Mouse (Mus musculus): ENCODE measurements around the gene Cyp4f18.

Gene Cyp4f18

GRCm38 (mm10) chr8:71950482-71951221 lies 58.8 kb downstream of the Cyp4f18 start, which contains the start of gene Zfp961:
Gene Zfp961 (plus strand): TSS chr8:71951038.
- H3K36me3 ChIP-seq (ENCODE audit: insufficient read depth, low read length), result peaks cover 30% of the 10 kb centered on the region
- H3K27me3 ChIP-seq (ENCODE audit: insufficient read depth, low read length), result 0 out of 2 replicates have a peak, but pooled peaks cover under 1% of the 10 kb centered on the region
- H3K4me1 ChIP-seq (replicated peaks; ENCODE audit: low read depth, low read length), result peaks cover 19% of the 10 kb centered on the region
- H3K9me3 ChIP-seq (ENCODE audit: low read length), result peaks cover 35% of the 10 kb centered on the region
- no peak for TF ChIP-seq POU5F1 (IDR thresholded peaks at IDR 0.05; ENCODE audit: borderline replicate concordance, low read length)
- TF ChIP-seq NANOG (IDR thresholded peaks at IDR 0.05; ENCODE audit: borderline replicate concordance, low read length), result no peak
- TF ChIP-seq CTCF (conservative IDR thresholded peaks at IDR 0.05; ENCODE audit: low read length), result no peak
- peak within 1 kb of the TSS; percentile 88 for H3K4me3 ChIP-seq (replicated peaks; ENCODE audit: low read length)

- peaks cover 16% of the 10 kb centered on the region for H3K9me3 ChIP-seq (ENCODE audit: low read length)
- peaks cover 16% of the 10 kb centered on the region for H3K27me3 ChIP-seq (ENCODE audit: insufficient read depth, low read length)
- peaks cover 19% of the 10 kb centered on the region for H3K4me1 ChIP-seq (replicated peaks; ENCODE audit: low read depth, low read length)
- H3K36me3 ChIP-seq (ENCODE audit: insufficient read depth, low read length), result peaks cover 12% of the 10 kb centered on the region
- TF ChIP-seq NANOG (IDR thresholded peaks at IDR 0.05; ENCODE audit: borderline replicate concordance, low read length) (no peak), CTCF (conservative IDR thresholded peaks at IDR 0.05; ENCODE audit: low read length) (no peak), POU5F1 (IDR thresholded peaks at IDR 0.05; ENCODE audit: borderline replicate concordance, low read length) (no peak)
- no peak overlapping the region for H3K4me3 ChIP-seq (replicated peaks; ENCODE audit: low read length)
Observed at GRCm38 (mm10) chr8:71948624-71949023, 60.8 kb downstream of the Cyp4f18 start.

GRCm38 (mm10) chr8:71941776-71942175 lies 67.7 kb downstream of the Cyp4f18 start:
- Histone ChIP-seq H3K4me3 (replicated peaks; ENCODE audit: low read length) (no peak overlapping the region), H3K27me3 (ENCODE audit: insufficient read depth, low read length) (peaks cover 19% of the 10 kb centered on the region)

GRCm38 (mm10) chr8:71940293-71941208 lies 68.9 kb downstream of the Cyp4f18 start:
- no peak for TF ChIP-seq POU5F1 (IDR thresholded peaks at IDR 0.05; ENCODE audit: borderline replicate concordance, low read length)
- TF ChIP-seq NANOG (IDR thresholded peaks at IDR 0.05; ENCODE audit: borderline replicate concordance, low read length), result no peak
- TF ChIP-seq CTCF (conservative IDR thresholded peaks at IDR 0.05; ENCODE audit: low read length), result no peak
- Histone ChIP-seq H3K9me3 (ENCODE audit: low read length) (peaks cover 16% of the 10 kb centered on the region), H3K4me3 (replicated peaks; ENCODE audit: low read length) (no peak overlapping the region), H3K27me3 (ENCODE audit: insufficient read depth, low read length) (peaks cover 17% of the 10 kb centered on the region), H3K4me1 (replicated peaks; ENCODE audit: low read depth, low read length) (no peaks in the 10 kb centered on the region; the same call in 1 of the 2 replicates), H3K36me3 (ENCODE audit: insufficient read depth, low read length) (no peaks in the 10 kb centered on the region)

More at GRCm38 (mm10) chr8:71941776-71942175, 67.7 kb downstream of the Cyp4f18 start:
- Histone ChIP-seq H3K9me3 (ENCODE audit: low read length) (peaks cover 6% of the 10 kb centered on the region; the same call in 1 of the 2 replicates), H3K4me1 (replicated peaks; ENCODE audit: low read depth, low read length) (no peaks in the 10 kb centered on the region; the same call in 1 of the 2 replicates), H3K36me3 (ENCODE audit: insufficient read depth, low read length) (no peaks in the 10 kb centered on the region)
- TF ChIP-seq POU5F1 (IDR thresholded peaks at IDR 0.05; ENCODE audit: borderline replicate concordance, low read length) (no peak), NANOG (IDR thresholded peaks at IDR 0.05; ENCODE audit: borderline replicate concordance, low read length) (no peak), CTCF (conservative IDR thresholded peaks at IDR 0.05; ENCODE audit: low read length) (no peak)

Data from E14TG2a.4 (cell line).